9 mouse cellular contexts compared by ENCODE assay signal in genomic region chr19:5638416-5639005, GRCm38 (mm10). TPM values are rescaled to one million over a fixed set of nuclear protein-coding genes. Genes with fewer than 3 reads are reported as not detected.
DNase-seq lines count a peak whose midpoint lies in the region; ATAC-seq and TF ChIP-seq lines count a peak whose summit lies in the region.
"Had no signal": no experiment of that assay in that cellular context is flagged by ENCODE, and none has a peak within 500 bp of the region (broad histone marks: within the 10 kb centered on the region; RNA-seq: fewer than 3 reads in every experiment).

No protein-coding gene starts in this region.

- TF ChIP-seq POLR2A in liver, adult 2 months (IDR thresholded peaks at IDR 0.05; ENCODE audit: extremely low read depth, insufficient read depth, low read length) = peak; percentile 59; the same call in 1 of the 2 replicates

- H3K4me1 ChIP-seq in liver, adult 2 months (ENCODE audit: control insufficient read depth, insufficient read depth, low read length) = peaks cover 19% of the 10 kb centered on the region
- peaks cover 12% of the 10 kb centered on the region for H3K4me1 ChIP-seq in embryonic facial prominence, embryonic 14.5 days (ENCODE audit: control insufficient read depth, insufficient read depth, low read length)
- H3K4me1 ChIP-seq in intestine, embryonic 16.5 days (ENCODE audit: control insufficient read depth, insufficient read depth, low read length) = peaks cover 21% of the 10 kb centered on the region
- H3K4me1 ChIP-seq in neural tube, embryonic 13.5 days (replicated peaks) = peaks cover 28% of the 10 kb centered on the region

- peak overlapping the region; percentile 96 for H3K27ac ChIP-seq in liver, adult 2 months (replicated peaks; ENCODE audit: insufficient read depth, low read depth, low read length)
- peak overlapping the region; percentile 88; the same call in 1 of the 2 replicates for H3K27ac ChIP-seq in embryonic facial prominence, embryonic 14.5 days (replicated peaks; ENCODE audit: low read depth, low read length)
- peak overlapping the region; percentile 92 for H3K27ac ChIP-seq in intestine, embryonic 16.5 days (ENCODE audit: low read length)
- peak overlapping the region; percentile 94 for H3K27ac ChIP-seq in neural tube, embryonic 13.5 days (replicated peaks)

- peak overlapping the region; percentile 99 for H3K9ac ChIP-seq in liver, adult 2 months (ENCODE audit: low read depth, low read length)
- H3K9ac ChIP-seq in embryonic facial prominence, embryonic 14.5 days (ENCODE audit: low read depth, low read length) = peak overlapping the region; percentile 87
- peak overlapping the region; percentile 94 for H3K9ac ChIP-seq in intestine, embryonic 16.5 days (ENCODE audit: low read depth, low read length)
- H3K9ac ChIP-seq in neural tube, embryonic 13.5 days = peak overlapping the region; percentile 93

- H3K4me2 ChIP-seq in embryonic facial prominence, embryonic 14.5 days (ENCODE audit: low read depth, low read length) = peak overlapping the region; percentile 92
- peak overlapping the region; percentile 91 for H3K4me2 ChIP-seq in intestine, embryonic 16.5 days (ENCODE audit: low read depth, low read length)
- H3K4me2 ChIP-seq in neural tube, embryonic 13.5 days = peak overlapping the region; percentile 94

- TF ChIP-seq CTCF in liver, adult 2 months (IDR thresholded peaks at IDR 0.05; ENCODE audit: low read depth, low read length) = no peak

- peaks cover 7% of the 10 kb centered on the region; the same call in 1 of the 2 replicates for H3K79me2 ChIP-seq in liver, adult 2 months (ENCODE audit: control insufficient read depth, insufficient read depth, low read length)

- no peak for ATAC-seq in embryonic facial prominence, embryonic 14.5 days (ENCODE audit: low read depth)
- ATAC-seq in intestine, embryonic 16.5 days = no peak
- no peak for ATAC-seq in neural tube, embryonic 13.5 days (ENCODE audit: low read depth)

- H3K4me3 ChIP-seq in liver, adult 2 months (ENCODE audit: insufficient read depth, low read depth, low read length) = peak overlapping the region; percentile 96
- peak overlapping the region; percentile 85 for H3K4me3 ChIP-seq in embryonic facial prominence, embryonic 14.5 days (ENCODE audit: low read depth, low read length)
- H3K4me3 ChIP-seq in intestine, embryonic 16.5 days (ENCODE audit: low read length) = peak overlapping the region; percentile 70
- peak overlapping the region; percentile 80 for H3K4me3 ChIP-seq in neural tube, embryonic 13.5 days

- peaks cover 32% of the 10 kb centered on the region for H3K36me3 ChIP-seq in liver, adult 2 months (ENCODE audit: control insufficient read depth, insufficient read depth, low read length)
- peaks cover 48% of the 10 kb centered on the region for H3K36me3 ChIP-seq in embryonic facial prominence, embryonic 14.5 days (ENCODE audit: control insufficient read depth, insufficient read depth, low read length)
- H3K36me3 ChIP-seq in intestine, embryonic 16.5 days (ENCODE audit: control insufficient read depth, insufficient read depth, low read length) = peaks cover 15% of the 10 kb centered on the region
- H3K36me3 ChIP-seq in neural tube, embryonic 13.5 days = peaks cover 49% of the 10 kb centered on the region

- H3K27me3 ChIP-seq in liver, adult 2 months (ENCODE audit: control insufficient read depth, insufficient read depth, low read length) = no peaks in the 10 kb centered on the region
- H3K27me3 ChIP-seq in embryonic facial prominence, embryonic 14.5 days (replicated peaks; ENCODE audit: control insufficient read depth, insufficient read depth, low read length) = no peaks in the 10 kb centered on the region
- no peaks in the 10 kb centered on the region for H3K27me3 ChIP-seq in intestine, embryonic 16.5 days (replicated peaks; ENCODE audit: control insufficient read depth, insufficient read depth, low read length)
- H3K27me3 ChIP-seq in neural tube, embryonic 13.5 days = no peaks in the 10 kb centered on the region

- DNase-seq in liver, adult 2 months (ENCODE audit: extremely low read depth, low read depth, low spot score) = peak; percentile 83
- no peak for DNase-seq in liver
- no peak for DNase-seq in embryonic facial prominence, embryonic 14.5 days (ENCODE audit: low spot score)
- DNase-seq in urinary bladder, postnatal 14 days (ENCODE audit: low spot score) = no peak
- DNase-seq in right cerebral cortex, postnatal 4 days = no peak
- no peak for DNase-seq in right cerebral cortex, postnatal 10 days (ENCODE audit: low spot score in 2 of 2)
- DNase-seq: spleen, adult 18-20 months had no signal

- 51% methylated on average over 18 of the region's 18 CpGs for WGBS in liver, adult 2 months
- 89% methylated on average over 18 of the region's 18 CpGs for WGBS in embryonic facial prominence, embryonic 14.5 days
- WGBS in intestine, embryonic 16.5 days = 86% methylated on average over 18 of the region's 18 CpGs
- 88% methylated on average over 18 of the region's 18 CpGs for WGBS in neural tube, embryonic 13.5 days

- H3K9me3 ChIP-seq in embryonic facial prominence, embryonic 14.5 days (ENCODE audit: control insufficient read depth, low read length) = no peaks in the 10 kb centered on the region
- no peaks in the 10 kb centered on the region for H3K9me3 ChIP-seq in intestine, embryonic 16.5 days (ENCODE audit: control insufficient read depth, low read length)
- H3K9me3 ChIP-seq in neural tube, embryonic 13.5 days = no peaks in the 10 kb centered on the region

RNA-seq across cellular contexts. Expression of gene Rela, which starts 1.2 kb away (rescaled TPM):
- 7.6 and 13.0 TPM in 2 replicates for total RNA-seq in liver, adult 2 months (2014; rRNA removed)
- polyA plus RNA-seq in liver, adult 2 months (2012; rRNA removed) = 47.6 and 65.7 TPM in 2 replicates
- polyA plus RNA-seq in embryonic facial prominence, embryonic 14.5 days (2014; fragmentation: Nextera tagmentation; extraction: Ambion mirVana) = 49.2 and 52.9 TPM in 2 replicates
- polyA plus RNA-seq in intestine, embryonic 16.5 days (2015; fragmentation: Nextera tagmentation; extraction: Ambion mirVana) = 43.2 and 43.9 TPM in 2 replicates
- polyA plus RNA-seq in neural tube, embryonic 13.5 days (2015; fragmentation: Nextera tagmentation; extraction: Ambion mirVana) = 33.8 and 36.5 TPM in 2 replicates

RNA-seq across cellular contexts. Expression of gene Sipa1, which starts 25.0 kb away (rescaled TPM):
- 3.4 and 4.4 TPM in 2 replicates for total RNA-seq in liver, adult 2 months (2014; rRNA removed)
- 11.8 and 17.9 TPM in 2 replicates for polyA plus RNA-seq in liver, adult 2 months (2012; rRNA removed)
- 24.4 and 26.6 TPM in 2 replicates for polyA plus RNA-seq in embryonic facial prominence, embryonic 14.5 days (2014; fragmentation: Nextera tagmentation; extraction: Ambion mirVana)
- polyA plus RNA-seq in intestine, embryonic 16.5 days (2015; fragmentation: Nextera tagmentation; extraction: Ambion mirVana) = 15.8 and 20.8 TPM in 2 replicates
- 19.1 and 19.8 TPM in 2 replicates for polyA plus RNA-seq in neural tube, embryonic 13.5 days (2015; fragmentation: Nextera tagmentation; extraction: Ambion mirVana)

RNA-seq across cellular contexts. Expression of gene Kat5, which starts 28.5 kb away (rescaled TPM):
- 15.9 and 16.8 TPM in 2 replicates for total RNA-seq in liver, adult 2 months (2014; rRNA removed)
- polyA plus RNA-seq in liver, adult 2 months (2012; rRNA removed) = 23.0 and 23.6 TPM in 2 replicates
- polyA plus RNA-seq in embryonic facial prominence, embryonic 14.5 days (2014; fragmentation: Nextera tagmentation; extraction: Ambion mirVana) = 24.7 and 32.5 TPM in 2 replicates
- polyA plus RNA-seq in intestine, embryonic 16.5 days (2015; fragmentation: Nextera tagmentation; extraction: Ambion mirVana) = 40.2 and 40.9 TPM in 2 replicates
- polyA plus RNA-seq in neural tube, embryonic 13.5 days (2015; fragmentation: Nextera tagmentation; extraction: Ambion mirVana) = 72.3 and 77.2 TPM in 2 replicates

RNA-seq across cellular contexts. Expression of gene Rnaseh2c, which starts 36.8 kb away (rescaled TPM):
- 47.9 and 51.4 TPM in 2 replicates for total RNA-seq in liver, adult 2 months (2014; rRNA removed)
- polyA plus RNA-seq in liver, adult 2 months (2012; rRNA removed) = 56.3 and 58.0 TPM in 2 replicates
- 94.8 and 110 TPM in 2 replicates for polyA plus RNA-seq in embryonic facial prominence, embryonic 14.5 days (2014; fragmentation: Nextera tagmentation; extraction: Ambion mirVana)
- polyA plus RNA-seq in intestine, embryonic 16.5 days (2015; fragmentation: Nextera tagmentation; extraction: Ambion mirVana) = 111 and 131 TPM in 2 replicates
- polyA plus RNA-seq in neural tube, embryonic 13.5 days (2015; fragmentation: Nextera tagmentation; extraction: Ambion mirVana) = 79.2 and 87.8 TPM in 2 replicates

RNA-seq across cellular contexts. Expression of gene Map3k11, which starts 50.0 kb away (rescaled TPM):
- total RNA-seq in liver, adult 2 months (2014; rRNA removed) = 10.2 and 16.4 TPM in 2 replicates
- polyA plus RNA-seq in liver, adult 2 months (2012; rRNA removed) = 46.2 and 53.6 TPM in 2 replicates
- 18.9 and 23.3 TPM in 2 replicates for polyA plus RNA-seq in embryonic facial prominence, embryonic 14.5 days (2014; fragmentation: Nextera tagmentation; extraction: Ambion mirVana)
- 28.7 and 33.7 TPM in 2 replicates for polyA plus RNA-seq in intestine, embryonic 16.5 days (2015; fragmentation: Nextera tagmentation; extraction: Ambion mirVana)
- polyA plus RNA-seq in neural tube, embryonic 13.5 days (2015; fragmentation: Nextera tagmentation; extraction: Ambion mirVana) = 17.4 and 18.0 TPM in 2 replicates
